Mouse (Mus musculus): ENCODE data around the gene Loxl4. TPM values are rescaled to one million over a fixed set of nuclear protein-coding genes. Genes with fewer than 3 reads are reported as not detected.

Gene Loxl4
- total RNA-seq, 2 experiments from 2014 or later = 2.2 to 4.8 TPM

- DNase-seq = no peak
Measured at GRCm38 (mm10) chr19:42609716-42610115, 2.9 kb downstream of the Loxl4 start.

DNA sequence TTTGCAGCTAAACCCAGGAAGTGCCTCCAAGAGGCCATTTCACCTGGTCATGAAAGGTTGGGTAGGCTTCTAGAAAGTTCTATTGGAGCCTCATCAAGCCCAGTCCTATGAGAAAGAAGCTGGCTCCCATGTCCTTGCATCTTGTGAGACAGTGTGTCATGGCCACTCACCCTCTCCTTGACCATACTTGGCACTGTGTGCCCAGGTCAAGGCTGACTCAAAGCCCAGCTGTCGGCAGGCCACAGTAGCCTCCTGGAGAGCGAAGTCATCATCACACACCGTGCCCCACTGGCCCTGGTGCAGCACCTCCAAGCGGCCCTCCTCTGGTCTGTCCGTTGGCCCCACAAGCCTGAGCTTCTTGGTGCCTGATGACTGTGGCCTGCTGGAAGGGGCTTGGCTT lies 4.5 kb downstream of the Loxl4 start:
- no peak for DNase-seq

DNA sequence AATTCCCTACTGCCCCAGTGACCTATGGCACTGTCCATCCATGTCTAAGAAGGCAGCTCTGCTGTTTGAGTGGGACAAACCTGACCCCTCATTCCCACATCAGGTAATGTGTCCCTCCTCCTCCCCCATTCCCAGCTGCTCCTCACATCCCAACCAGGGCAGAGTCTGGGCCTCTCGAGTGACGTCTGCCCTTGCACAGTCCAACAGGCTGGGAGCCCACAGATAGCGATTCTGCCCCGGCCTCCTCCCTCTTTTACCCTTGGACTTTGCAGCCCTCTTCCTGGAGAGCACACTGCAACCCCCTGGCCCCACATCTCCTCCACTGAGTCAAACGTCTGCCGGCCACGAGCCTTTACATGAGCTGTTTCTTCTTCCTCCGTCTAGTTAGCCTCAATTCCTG lies 10.0 kb downstream of the Loxl4 start:
- DNase-seq = no peak

GRCm38 (mm10) chr19:42602041-42602440 lies 10.6 kb downstream of the Loxl4 start:
- no peak for DNase-seq

DNA sequence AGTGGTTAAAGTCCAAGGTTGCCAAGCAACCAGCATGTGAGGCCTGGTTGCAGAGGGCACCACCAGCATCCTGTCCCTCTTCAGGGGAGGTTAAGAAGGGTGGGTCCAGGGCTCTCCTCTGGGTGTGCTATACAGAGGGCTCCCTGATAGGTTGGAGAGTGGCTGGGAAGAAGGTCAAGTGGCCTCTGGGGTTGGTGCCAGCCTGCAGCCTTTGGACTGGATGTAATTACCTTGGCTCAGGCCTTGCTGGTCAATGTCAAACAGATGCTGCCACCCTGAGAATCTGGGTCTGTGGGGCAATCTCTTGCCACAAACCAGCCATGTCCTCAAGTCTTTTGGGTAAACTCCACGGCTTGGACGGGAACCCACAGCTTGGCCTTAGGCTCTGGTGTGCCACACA lies 11.2 kb downstream of the Loxl4 start:
- DNase-seq = no peak

DNA sequence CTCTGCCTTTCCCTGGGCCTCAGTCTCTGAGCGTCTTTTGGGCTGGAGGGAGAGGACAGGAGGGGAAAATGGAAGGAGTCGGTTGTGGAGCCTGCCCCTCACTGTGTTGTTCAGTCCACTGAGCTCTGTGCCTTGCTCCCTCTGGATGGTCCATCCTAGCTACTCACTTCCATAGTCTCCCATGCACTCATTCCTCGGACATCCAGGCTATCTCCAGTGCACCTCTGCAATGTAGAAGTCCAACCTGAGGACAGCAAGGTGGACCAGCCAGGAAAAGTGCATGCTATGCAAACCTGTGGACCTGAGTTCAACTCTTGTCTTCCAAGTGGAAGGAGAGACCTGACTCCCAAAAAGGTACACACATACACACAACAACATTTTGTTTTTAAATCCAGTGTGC lies 12.0 kb downstream of the Loxl4 start:
- no peak for DNase-seq

DNA sequence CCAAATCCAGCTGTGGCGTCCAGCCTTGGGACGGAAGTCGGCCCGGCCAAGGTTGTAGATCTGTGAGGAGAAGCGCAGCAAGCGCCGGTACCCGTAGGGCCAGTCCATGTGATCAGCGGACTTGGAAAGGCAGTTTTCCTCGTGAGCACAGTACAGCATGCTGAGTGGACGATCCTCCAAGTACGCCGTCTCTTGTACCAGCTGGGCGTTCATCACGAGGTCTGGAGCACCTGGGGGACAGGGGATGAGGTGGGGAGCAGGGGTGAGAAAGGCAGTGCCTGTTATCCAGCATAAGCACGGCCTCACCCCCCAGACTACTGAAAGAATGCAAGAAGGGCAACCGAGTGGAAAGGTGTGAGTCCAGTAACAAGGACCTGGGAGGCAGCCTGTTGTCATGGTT lies 12.7 kb downstream of the Loxl4 start:
- DNase-seq = no peak

DNA sequence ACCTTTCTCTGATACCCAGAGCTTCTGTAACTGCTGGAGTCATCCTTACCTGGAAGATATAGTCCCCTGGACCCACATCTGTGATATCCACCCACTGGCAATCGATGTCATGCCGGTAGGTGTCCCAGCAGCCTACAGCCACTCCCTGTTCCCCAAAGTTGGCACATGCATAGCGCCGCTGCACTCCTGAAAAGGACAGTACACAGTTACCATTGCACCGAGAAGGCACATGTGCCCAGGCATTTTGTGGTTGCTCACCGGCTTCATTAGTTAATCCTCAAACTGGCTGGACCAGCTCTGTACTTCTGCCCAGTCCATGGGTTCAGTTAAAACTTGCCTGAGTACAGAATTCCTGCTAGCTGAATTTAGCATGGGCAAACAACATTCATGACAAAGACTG lies 14.7 kb downstream of the Loxl4 start:
- no peak for DNase-seq

- no peak for DNase-seq
Measured at GRCm38 (mm10) chr19:42597286-42597685, 15.3 kb downstream of the Loxl4 start.

- DNase-seq = no peak
Measured at GRCm38 (mm10) chr19:42595066-42595465, 17.5 kb downstream of the Loxl4 start.

DNA sequence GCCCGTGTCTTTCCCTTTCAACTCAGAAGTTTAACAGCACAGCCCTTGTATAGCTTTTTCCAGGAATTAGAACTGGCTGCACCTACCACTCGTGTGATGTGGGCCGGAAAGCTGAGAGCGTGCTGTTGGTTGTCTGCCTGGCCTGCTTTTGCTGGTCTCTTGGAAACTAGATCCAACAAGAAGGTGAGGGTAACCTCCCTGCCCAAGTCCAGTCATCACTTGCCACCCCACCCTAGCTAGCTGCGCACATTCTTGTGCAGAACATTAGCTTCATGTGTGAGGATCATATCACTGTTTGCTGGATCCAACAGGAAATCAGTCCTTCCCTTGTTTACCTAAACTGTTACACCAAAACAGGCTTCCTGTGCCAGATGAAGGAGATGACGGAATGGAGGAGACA lies 19.2 kb downstream of the Loxl4 start:
- DNase-seq = no peak

DNA sequence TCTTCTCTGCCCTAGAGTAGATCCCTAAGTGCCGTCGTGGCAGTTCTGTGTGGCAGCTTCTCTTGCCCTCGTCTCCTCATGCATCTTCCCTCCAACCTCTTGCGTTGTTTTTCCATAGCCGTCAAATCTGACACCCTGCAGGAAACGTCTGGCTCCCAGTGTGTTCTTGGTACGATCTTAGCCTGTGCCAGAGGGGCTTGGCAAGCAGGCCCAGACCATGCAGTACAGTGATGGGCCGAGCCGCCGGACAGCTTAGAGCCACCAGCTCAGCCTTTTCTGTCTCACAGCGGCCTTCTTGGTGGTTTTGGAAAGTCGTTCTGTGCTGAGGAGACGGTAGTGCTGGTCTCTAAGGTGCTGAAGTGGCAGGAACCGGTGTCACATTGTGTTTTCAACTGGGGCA lies 21.1 kb downstream of the Loxl4 start:
- DNase-seq = no peak

GRCm38 (mm10) chr19:42589246-42589645 lies 23.4 kb downstream of the Loxl4 start:
- no peak for DNase-seq

- no peak for DNase-seq
Measured at GRCm38 (mm10) chr19:42587704-42588103, 24.9 kb downstream of the Loxl4 start.

DNA sequence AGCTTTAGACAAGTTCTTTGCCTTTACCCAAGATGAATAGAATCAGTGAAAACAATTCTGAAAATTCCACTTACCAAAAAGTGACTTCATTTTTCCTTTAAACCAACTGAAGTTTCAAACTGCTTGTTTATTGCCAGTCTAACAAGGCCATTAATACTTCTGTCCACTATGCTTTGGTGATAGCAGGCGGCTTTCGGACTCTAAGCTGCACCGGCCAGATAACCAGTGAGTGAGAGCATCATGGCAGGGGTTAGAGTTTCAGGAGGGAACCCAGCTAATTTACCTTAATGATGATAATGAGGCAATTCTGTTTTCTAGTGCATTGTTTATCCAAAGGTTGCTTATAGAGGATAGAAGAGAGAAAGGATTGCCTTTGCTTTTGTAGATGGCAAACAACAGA lies 28.4 kb downstream of the Loxl4 start:
- DNase-seq = no peak

DNA sequence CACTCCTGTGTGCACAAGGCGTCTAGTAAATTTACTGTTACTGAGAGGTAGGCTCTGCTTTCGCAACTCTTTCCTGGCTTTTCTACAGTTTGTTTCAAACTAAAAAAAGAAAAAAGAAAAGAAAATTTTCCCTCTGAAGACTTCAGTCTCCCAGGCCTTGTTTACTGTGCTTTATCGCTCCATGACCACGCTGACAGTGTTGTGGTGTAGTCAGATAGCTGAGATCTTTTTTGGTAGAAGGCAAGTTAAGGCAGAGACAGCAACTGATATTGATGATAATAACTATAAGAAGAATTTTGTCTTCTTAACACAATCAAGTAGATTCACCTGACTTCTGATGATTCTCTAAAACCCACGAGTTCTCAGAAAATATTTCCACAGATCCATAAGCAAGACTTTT lies 28.9 kb downstream of the Loxl4 start:
- no peak for DNase-seq

DNA sequence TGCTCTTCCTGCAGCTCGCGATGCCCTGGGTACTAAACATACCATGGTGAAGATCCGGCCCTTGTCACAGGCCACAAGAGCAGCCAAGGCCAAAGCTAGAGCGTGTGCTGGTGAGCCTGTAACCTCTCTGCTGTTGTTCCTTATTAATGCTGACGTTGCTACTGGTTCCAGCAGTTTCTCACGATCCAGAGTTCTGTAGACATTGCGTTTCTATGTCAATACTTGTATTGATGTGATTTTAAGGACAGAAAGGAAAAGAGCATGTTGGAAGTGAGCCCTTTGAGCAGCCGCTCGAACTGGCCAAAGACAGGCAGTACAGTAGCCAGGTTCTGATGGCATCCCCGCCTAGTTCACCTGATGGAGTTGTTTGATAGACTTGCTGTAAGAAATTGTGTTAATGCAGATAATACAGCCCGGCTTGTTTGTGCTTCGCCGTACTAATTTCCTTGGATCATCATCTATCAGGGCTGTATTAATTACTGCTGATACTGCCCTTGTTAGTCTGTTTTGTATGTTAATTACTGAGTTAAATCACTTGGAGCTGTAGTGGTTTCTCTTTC lies 29.7 kb downstream of the Loxl4 start:
- DNase-seq = no peak

DNA sequence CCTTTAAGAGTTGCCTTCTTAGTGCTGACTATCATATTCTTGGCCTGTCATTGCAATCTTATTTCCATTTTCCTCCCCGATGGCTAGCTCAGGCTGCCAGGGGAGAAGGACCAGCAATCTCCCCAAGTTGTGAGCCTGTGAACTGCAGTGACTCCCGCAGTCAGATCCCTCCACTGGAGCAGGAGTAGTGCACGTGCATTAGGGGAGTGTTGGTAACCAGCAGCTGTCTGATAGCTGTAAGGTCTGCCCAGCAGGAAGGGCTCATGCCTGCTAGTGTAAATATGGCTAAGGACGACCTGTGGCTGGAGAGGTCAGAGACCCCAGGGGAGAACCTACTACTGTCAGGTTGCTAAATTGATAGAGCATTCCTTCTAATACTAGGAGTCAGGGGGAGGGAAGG lies 31.9 kb downstream of the Loxl4 start:
- no peak for DNase-seq

DNA sequence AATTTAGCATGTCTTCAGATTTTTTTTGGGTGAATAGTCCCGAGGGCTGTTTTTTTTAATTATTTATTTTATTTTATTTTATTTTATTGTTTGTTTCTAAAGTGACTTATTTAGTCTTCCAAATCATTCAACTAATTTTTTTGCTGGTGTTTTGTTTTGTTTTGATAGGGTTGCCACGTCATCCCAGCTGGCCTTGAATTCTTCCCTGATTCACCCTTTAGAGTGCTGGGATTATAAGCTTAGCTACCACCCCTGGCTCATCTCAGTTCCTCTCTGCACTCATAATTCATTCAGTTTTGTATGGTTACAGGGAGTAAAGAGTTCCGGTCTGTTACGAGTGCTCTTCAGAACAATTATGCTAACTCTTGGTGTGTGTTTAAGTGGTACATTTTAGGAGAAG lies 34.0 kb downstream of the Loxl4 start:
- no peak for DNase-seq

DNA sequence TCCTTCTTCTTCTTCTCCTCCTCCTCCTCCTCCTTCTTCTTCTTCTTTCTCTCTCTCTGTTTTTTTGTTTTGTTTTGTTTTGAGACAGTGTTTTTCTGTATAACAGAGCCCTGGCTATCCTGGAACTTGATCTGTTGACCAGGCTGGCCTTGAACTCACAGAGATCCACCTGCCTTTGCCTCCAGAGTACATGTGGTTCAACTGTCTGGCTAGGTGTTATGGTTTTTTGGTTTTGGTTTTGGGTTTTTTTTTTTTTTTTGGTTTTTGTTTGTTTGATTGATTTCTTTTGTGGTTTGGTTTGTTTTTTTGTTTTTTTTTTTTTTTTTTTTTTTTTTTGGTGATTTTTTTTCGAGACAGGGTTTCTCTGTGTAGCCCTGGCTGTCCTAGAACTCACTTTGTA lies 35.8 kb downstream of the Loxl4 start:
- DNase-seq = no peak

- no peak for DNase-seq
Measured at GRCm38 (mm10) chr19:42575317-42575716, 37.3 kb downstream of the Loxl4 start.

DNA sequence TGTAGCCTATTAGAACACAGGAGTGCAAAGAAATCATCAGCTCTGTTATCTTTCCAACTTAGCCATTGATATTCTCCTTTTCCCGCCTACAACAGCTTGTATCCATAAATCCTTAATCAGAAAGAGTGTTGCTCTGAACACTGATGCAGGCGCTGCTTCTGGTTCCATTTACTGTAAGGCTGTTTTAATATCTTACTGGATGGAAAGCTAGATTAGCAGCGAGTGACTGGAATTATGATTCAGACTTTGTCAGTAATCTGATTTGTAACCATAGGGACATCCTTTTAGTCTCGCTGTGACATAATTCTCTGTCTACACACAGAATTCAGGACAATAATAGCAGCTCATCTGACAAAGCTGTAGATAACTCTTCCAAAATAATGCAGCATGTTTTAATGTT lies 41.3 kb downstream of the Loxl4 start:
- DNase-seq = no peak

- no peak for DNase-seq
Measured at GRCm38 (mm10) chr19:42569076-42569475, 43.5 kb downstream of the Loxl4 start.

- DNase-seq = no peak
Measured at GRCm38 (mm10) chr19:42567020-42567419, 45.6 kb downstream of the Loxl4 start.
